Mouse (Mus musculus): ENCODE results near the gene Robo3. TPM values are rescaled to one million over a fixed set of nuclear protein-coding genes. Genes with fewer than 3 reads are reported as not detected.

Robo3 gene
- polyA plus RNA-seq, 2 experiments = 0.07 to 0.39 TPM

GRCm38 (mm10) chr9:37371232-37371801 is 61.7 kb downstream of the Robo3 start:
- TF ChIP-seq POLR2A (IDR thresholded peaks at IDR 0.05; ENCODE audit: borderline replicate concordance, extremely low read depth, insufficient read depth, insufficient read length) = no peak
- Histone ChIP-seq H3K4me2 (replicated peaks; ENCODE audit: low read depth, low read length, severe bottlenecking) (no peak overlapping the region), H3K4me3 (replicated peaks; ENCODE audit: low read length) (no peak overlapping the region), H3K27ac (replicated peaks; ENCODE audit: low read depth, low read length) (no peak overlapping the region), H3K4me1 (ENCODE audit: control insufficient read depth, insufficient read depth, low read length) (no peaks in the 10 kb centered on the region), H3K36me3 (ENCODE audit: control insufficient read depth, insufficient read depth, low read length) (no peaks in the 10 kb centered on the region), H3K27me3 (ENCODE audit: control insufficient read depth, insufficient read depth, low read length) (no peaks in the 10 kb centered on the region), H3K9ac (ENCODE audit: low read depth, low read length, severe bottlenecking) (no peak overlapping the region), H3K9me3 (ENCODE audit: control insufficient read depth, low read length) (no peaks in the 10 kb centered on the region)
- ATAC-seq (ENCODE audit: low FRiP score, low read depth) (no peak), DNase-seq (ENCODE audit: low spot score) (no peak)
- 67% methylated on average over 7 of the region's 7 CpGs for WGBS

- TF ChIP-seq POLR2A (IDR thresholded peaks at IDR 0.05; ENCODE audit: borderline replicate concordance, extremely low read depth, insufficient read depth, insufficient read length) = no peak
- no peaks in the 10 kb centered on the region for H3K27me3 ChIP-seq (ENCODE audit: control insufficient read depth, insufficient read depth, low read length)
- H3K27ac ChIP-seq (replicated peaks; ENCODE audit: low read depth, low read length) = no peak overlapping the region
- DNase-seq (ENCODE audit: low spot score) (no peak), ATAC-seq (ENCODE audit: low FRiP score, low read depth) (no peak)
- WGBS = 76% methylated on average over 8 of the region's 8 CpGs
- no peaks in the 10 kb centered on the region for H3K4me1 ChIP-seq (ENCODE audit: control insufficient read depth, insufficient read depth, low read length)
- H3K4me3 ChIP-seq (replicated peaks; ENCODE audit: low read length) = no peak overlapping the region
- H3K9me3 ChIP-seq (ENCODE audit: control insufficient read depth, low read length) = no peaks in the 10 kb centered on the region
- no peak overlapping the region for H3K4me2 ChIP-seq (replicated peaks; ENCODE audit: low read depth, low read length, severe bottlenecking)
- H3K9ac ChIP-seq (ENCODE audit: low read depth, low read length, severe bottlenecking) = no peak overlapping the region
- H3K36me3 ChIP-seq (ENCODE audit: control insufficient read depth, insufficient read depth, low read length) = no peaks in the 10 kb centered on the region
Observed at GRCm38 (mm10) chr9:37368860-37369259, 64.2 kb downstream of the Robo3 start.

- no peaks in the 10 kb centered on the region for H3K9me3 ChIP-seq (ENCODE audit: control insufficient read depth, low read length)
- no peak for DNase-seq (ENCODE audit: low spot score)
- WGBS = 65% methylated on average over 11 of the region's 11 CpGs
- no peak overlapping the region for H3K9ac ChIP-seq (ENCODE audit: low read depth, low read length, severe bottlenecking)
- no peaks in the 10 kb centered on the region for H3K36me3 ChIP-seq (ENCODE audit: control insufficient read depth, insufficient read depth, low read length)
- TF ChIP-seq POLR2A (IDR thresholded peaks at IDR 0.05; ENCODE audit: borderline replicate concordance, extremely low read depth, insufficient read depth, insufficient read length) = no peak
- ATAC-seq (ENCODE audit: low FRiP score, low read depth) = no peak
- H3K4me3 ChIP-seq (replicated peaks; ENCODE audit: low read length) = no peak overlapping the region
- H3K4me2 ChIP-seq (replicated peaks; ENCODE audit: low read depth, low read length, severe bottlenecking) = no peak overlapping the region
- H3K27me3 ChIP-seq (ENCODE audit: control insufficient read depth, insufficient read depth, low read length) = no peaks in the 10 kb centered on the region
- H3K27ac ChIP-seq (replicated peaks; ENCODE audit: low read depth, low read length) = no peak overlapping the region
- no peaks in the 10 kb centered on the region for H3K4me1 ChIP-seq (ENCODE audit: control insufficient read depth, insufficient read depth, low read length)
Observed at GRCm38 (mm10) chr9:37368081-37368830, 64.8 kb downstream of the Robo3 start.

GRCm38 (mm10) chr9:37367301-37368080 is 65.6 kb downstream of the Robo3 start, which contains the start of gene Hepacam:
TSS of gene Hepacam (plus strand) at chr9:37367351.
- H3K4me1 ChIP-seq (ENCODE audit: control insufficient read depth, insufficient read depth, low read length) = no peaks in the 10 kb centered on the region
- no peaks in the 10 kb centered on the region for H3K9me3 ChIP-seq (ENCODE audit: control insufficient read depth, low read length)
- no peak within 1 kb of the TSS for H3K27ac ChIP-seq (replicated peaks; ENCODE audit: low read depth, low read length)
- ATAC-seq (ENCODE audit: low FRiP score, low read depth) (no peak), DNase-seq (ENCODE audit: low spot score) (no peak)
- TF ChIP-seq POLR2A (IDR thresholded peaks at IDR 0.05; ENCODE audit: borderline replicate concordance, extremely low read depth, insufficient read depth, insufficient read length) = no peak
- WGBS = 84% methylated on average over 17 of the region's 17 CpGs
- no peak within 1 kb of the TSS for H3K9ac ChIP-seq (ENCODE audit: low read depth, low read length, severe bottlenecking)
- no peak within 1 kb of the TSS for H3K4me3 ChIP-seq (replicated peaks; ENCODE audit: low read length)
- H3K27me3 ChIP-seq (ENCODE audit: control insufficient read depth, insufficient read depth, low read length) = no peaks in the 10 kb centered on the region
- no peaks in the 10 kb centered on the region for H3K36me3 ChIP-seq (ENCODE audit: control insufficient read depth, insufficient read depth, low read length)
- H3K4me2 ChIP-seq (replicated peaks; ENCODE audit: low read depth, low read length, severe bottlenecking) = no peak within 1 kb of the TSS

- no peaks in the 10 kb centered on the region for H3K9me3 ChIP-seq (ENCODE audit: control insufficient read depth, low read length)
- no peak for ATAC-seq (ENCODE audit: low FRiP score, low read depth)
- H3K4me1 ChIP-seq (ENCODE audit: control insufficient read depth, insufficient read depth, low read length) = no peaks in the 10 kb centered on the region
- H3K27me3 ChIP-seq (ENCODE audit: control insufficient read depth, insufficient read depth, low read length) = no peaks in the 10 kb centered on the region
- H3K27ac ChIP-seq (replicated peaks; ENCODE audit: low read depth, low read length) = no peak overlapping the region
- no peak overlapping the region for H3K4me2 ChIP-seq (replicated peaks; ENCODE audit: low read depth, low read length, severe bottlenecking)
- DNase-seq (ENCODE audit: low spot score) = no peak
- H3K36me3 ChIP-seq (ENCODE audit: control insufficient read depth, insufficient read depth, low read length) = no peaks in the 10 kb centered on the region
- no peak for TF ChIP-seq POLR2A (IDR thresholded peaks at IDR 0.05; ENCODE audit: borderline replicate concordance, extremely low read depth, insufficient read depth, insufficient read length)
- no peak overlapping the region for H3K4me3 ChIP-seq (replicated peaks; ENCODE audit: low read length)
- WGBS = 64% methylated on average over 5 of the region's 5 CpGs
- no peak overlapping the region for H3K9ac ChIP-seq (ENCODE audit: low read depth, low read length, severe bottlenecking)
Observed at GRCm38 (mm10) chr9:37365706-37366105, 67.3 kb downstream of the Robo3 start.

Other genes starting within 250 kb of the Robo3 start
- gene Tmem218, start 225.0 kb downstream of the Robo3 start, polyA plus RNA-seq (2012; rRNA removed) = 4.8 and 5.7 TPM in 2 replicates
- 13.5 and 14.0 TPM in 2 replicates for gene Tmem218, start 225.0 kb downstream of the Robo3 start, polyA plus RNA-seq (2014; fragmentation: Nextera tagmentation; extraction: Ambion mirVana)
- gene Slc37a2, start 177.5 kb downstream of the Robo3 start, polyA plus RNA-seq (2012; rRNA removed) = 3.2 and 3.9 TPM in 2 replicates
- 3.2 and 3.6 TPM in 2 replicates for gene Slc37a2, start 177.5 kb downstream of the Robo3 start, polyA plus RNA-seq (2014; fragmentation: Nextera tagmentation; extraction: Ambion mirVana)
- 3.3 and 4.6 TPM in 2 replicates for gene Ccdc15, start 84.8 kb downstream of the Robo3 start, polyA plus RNA-seq (2012; rRNA removed)
- 6.0 and 6.4 TPM in 2 replicates for gene Ccdc15, start 84.8 kb downstream of the Robo3 start, polyA plus RNA-seq (2014; fragmentation: Nextera tagmentation; extraction: Ambion mirVana)
- gene Hepacam, start 65.9 kb downstream of the Robo3 start, polyA plus RNA-seq (2012; rRNA removed) = 0.05 and 0.11 TPM in 2 replicates
- gene Hepacam, start 65.9 kb downstream of the Robo3 start, polyA plus RNA-seq (2014; fragmentation: Nextera tagmentation; extraction: Ambion mirVana) = 0.10 TPM in 1 of 2 replicates, not detected in the other
- gene Robo4, start 31.3 kb downstream of the Robo3 start, polyA plus RNA-seq (2012; rRNA removed) = 13.2 and 17.6 TPM in 2 replicates
- gene Robo4, start 31.3 kb downstream of the Robo3 start, polyA plus RNA-seq (2014; fragmentation: Nextera tagmentation; extraction: Ambion mirVana) = 12.4 and 13.8 TPM in 2 replicates
- 64.4 and 74.2 TPM in 2 replicates for gene Msantd2, start 56.1 kb upstream of the Robo3 start, polyA plus RNA-seq (2012; rRNA removed)
- 26.7 and 31.7 TPM in 2 replicates for gene Msantd2, start 56.1 kb upstream of the Robo3 start, polyA plus RNA-seq (2014; fragmentation: Nextera tagmentation; extraction: Ambion mirVana)
- gene Esam, start 94.8 kb upstream of the Robo3 start, polyA plus RNA-seq (2012; rRNA removed) = 34.7 and 35.4 TPM in 2 replicates
- 44.1 and 48.3 TPM in 2 replicates for gene Esam, start 94.8 kb upstream of the Robo3 start, polyA plus RNA-seq (2014; fragmentation: Nextera tagmentation; extraction: Ambion mirVana)
- gene Vsig2, start 106.0 kb upstream of the Robo3 start, polyA plus RNA-seq (2012; rRNA removed) = 4.8 and 5.2 TPM in 2 replicates
- gene Vsig2, start 106.0 kb upstream of the Robo3 start, polyA plus RNA-seq (2014; fragmentation: Nextera tagmentation; extraction: Ambion mirVana) = 0.59 and 1.4 TPM in 2 replicates
- 17.7 and 26.1 TPM in 2 replicates for gene Nrgn, start 119.7 kb upstream of the Robo3 start, polyA plus RNA-seq (2012; rRNA removed)
- gene Nrgn, start 119.7 kb upstream of the Robo3 start, polyA plus RNA-seq (2014; fragmentation: Nextera tagmentation; extraction: Ambion mirVana) = 12.3 and 17.2 TPM in 2 replicates
- gene Siae, start 122.5 kb upstream of the Robo3 start, polyA plus RNA-seq (2012; rRNA removed) = 7.8 and 8.1 TPM in 2 replicates
- 9.4 and 12.0 TPM in 2 replicates for gene Siae, start 122.5 kb upstream of the Robo3 start, polyA plus RNA-seq (2014; fragmentation: Nextera tagmentation; extraction: Ambion mirVana)
- gene Spa17, start 180.5 kb upstream of the Robo3 start, polyA plus RNA-seq (2012; rRNA removed) = 1.8 and 2.5 TPM in 2 replicates
- gene Spa17, start 180.5 kb upstream of the Robo3 start, polyA plus RNA-seq (2014; fragmentation: Nextera tagmentation; extraction: Ambion mirVana) = 3.1 and 4.1 TPM in 2 replicates
- gene Tbrg1, start 224.1 kb upstream of the Robo3 start, polyA plus RNA-seq (2012; rRNA removed) = 110 and 122 TPM in 2 replicates
- gene Tbrg1, start 224.1 kb upstream of the Robo3 start, polyA plus RNA-seq (2014; fragmentation: Nextera tagmentation; extraction: Ambion mirVana) = 208 and 211 TPM in 2 replicates
- gene Panx3, start 236.0 kb upstream of the Robo3 start, polyA plus RNA-seq (2012; rRNA removed) = 37.4 and 51.1 TPM in 2 replicates
- 13.7 and 15.9 TPM in 2 replicates for gene Panx3, start 236.0 kb upstream of the Robo3 start, polyA plus RNA-seq (2014; fragmentation: Nextera tagmentation; extraction: Ambion mirVana)

All from limb, embryonic 14.5 days (tissue).